Mouse (Mus musculus) stomach, embryonic 16.5 days (tissue): ENCODE data around the gene Irgm1. TPM values are rescaled to one million over a fixed set of nuclear protein-coding genes. Genes with fewer than 3 reads are reported as not detected.
"Not testable (repeated sequence)": the region's sequence is repeated elsewhere in the genome, so short reads cannot be mapped to it uniquely, and the experiment has no call there.

ENCODE experiments used
- ATAC-seq: fragments of 200-750 bp; cut with Nextera tagmentation; 2 replicates; pipeline ENCODE4 v1.8.0; 2017; ENCODE audit warnings: moderate number of reproducible peaks, moderate TSS enrichment; ENCODE audit not compliant: insufficient read depth, low FRiP score
- H3K27ac ChIP-seq: fragments of 300-500 bp; sonication (generic); 2 replicates; pipeline ENCODE4 v1.5.1; 2014; ENCODE audit warnings: low read length
- H3K27me3 ChIP-seq: fragments of 300-500 bp; sonication (generic); 2 replicates; pipeline ENCODE4 v1.6.1; 2014; ENCODE audit warnings: low read length, control low read depth, mixed read lengths; ENCODE audit not compliant: control insufficient read depth, insufficient read depth
- H3K36me3 ChIP-seq: fragments of 300-500 bp; sonication (generic); 2 replicates; pipeline ENCODE4 v1.6.1; 2014; ENCODE audit warnings: low read length; ENCODE audit not compliant: control insufficient read depth, insufficient read depth
- H3K4me1 ChIP-seq: fragments of 300-500 bp; sonication (generic); 2 replicates; pipeline ENCODE4 v1.6.1; 2014; ENCODE audit warnings: low read length, control low read depth, mixed read lengths; ENCODE audit not compliant: control insufficient read depth, insufficient read depth
- H3K4me2 ChIP-seq: fragments of 300-500 bp; sonication (generic); 2 replicates; pipeline ENCODE4 v1.6.1; 2014; ENCODE audit warnings: low read depth, low read length, mixed read lengths
- H3K4me3 ChIP-seq: fragments of 300-500 bp; sonication (generic); replicated peaks from 2 replicates; pipeline ENCODE4 v1.5.1; 2014; ENCODE audit warnings: mild to moderate bottlenecking, low read length
- H3K9ac ChIP-seq: fragments of 300-500 bp; sonication (generic); 2 replicates; pipeline ENCODE4 v1.6.1; 2014; ENCODE audit warnings: low read length
- H3K9me3 ChIP-seq: fragments of 300-500 bp; sonication (generic); replicated peaks from 2 replicates; pipeline ENCODE4 v1.6.1; 2016; ENCODE audit warnings: low read length, control low read depth; ENCODE audit not compliant: control insufficient read depth
- WGBS: fragments of 180-500 bp; shearing (Covaris S2); extraction: QIAGEN DNeasy Blood & Tissue Kit; methylation state at CpG from one replicate; pipeline ENCODE4 v1.1.7; 2014; 5-methylcytosine and 5-hydroxymethylcytosine counted together
- polyA plus RNA-seq: library from polyadenylated mRNA; unstranded; fragments of >200 nt; fragmentation: Nextera tagmentation; extraction: Ambion mirVana; gene quantifications from 2 replicates; pipeline ENCODE4 v1.2.1, GENCODE M21; 2015

The Irgm1 gene
- 13.1 and 13.3 TPM in 2 replicates for polyA plus RNA-seq

GRCm38 (mm10) chr11:48871201-48871772, at the start of gene Irgm1:
Gene Irgm1, minus strand, starts transcription at chr11:48871683.
- Histone ChIP-seq H3K9me3 (no peaks in the 10 kb centered on the region), H3K4me3 (peak within 1 kb of the TSS; percentile 62), H3K36me3 (no peaks in the 10 kb centered on the region), H3K27me3 (no peaks in the 10 kb centered on the region), H3K27ac (peak within 1 kb of the TSS; percentile 90), H3K4me2 (peak within 1 kb of the TSS; percentile 67), H3K9ac (peak within 1 kb of the TSS; percentile 83), H3K4me1 (peaks cover 25% of the 10 kb centered on the region)
- 2% methylated on average over 19 of the region's 19 CpGs for WGBS
- peak; percentile 32 for ATAC-seq

- Histone ChIP-seq H3K27ac (no peak overlapping the region), H3K4me3 (no peak overlapping the region), H3K9me3 (no peaks in the 10 kb centered on the region), H3K9ac (no peak overlapping the region), H3K27me3 (no peaks in the 10 kb centered on the region), H3K4me2 (no peak overlapping the region), H3K4me1 (no peaks in the 10 kb centered on the region), H3K36me3 (no peaks in the 10 kb centered on the region)
- no peak for ATAC-seq
- WGBS: 66% methylated on average over 3 of the region's 3 CpGs
Observed at GRCm38 (mm10) chr11:48918380-48918779, 46.9 kb upstream of the Irgm1 start.

- no peak overlapping the region for H3K9ac ChIP-seq
- H3K27me3 ChIP-seq: no peaks in the 10 kb centered on the region
- no peaks in the 10 kb centered on the region for H3K9me3 ChIP-seq
- ATAC-seq: no peak
- H3K4me2 ChIP-seq: no peak overlapping the region
- WGBS: 90% methylated on average over 1 of the region's 1 CpGs
- H3K4me1 ChIP-seq: no peaks in the 10 kb centered on the region
- no peak overlapping the region for H3K27ac ChIP-seq
- no peaks in the 10 kb centered on the region for H3K36me3 ChIP-seq
- H3K4me3 ChIP-seq: no peak overlapping the region
Observed at GRCm38 (mm10) chr11:48913611-48914010, 42.1 kb upstream of the Irgm1 start.

- Histone ChIP-seq H3K36me3 (no peaks in the 10 kb centered on the region), H3K9me3 (no peaks in the 10 kb centered on the region), H3K4me2 (no peak overlapping the region), H3K9ac (no peak overlapping the region), H3K4me3 (no peak overlapping the region), H3K27me3 (no peaks in the 10 kb centered on the region), H3K4me1 (no peaks in the 10 kb centered on the region), H3K27ac (no peak overlapping the region)
- ATAC-seq: no peak
- 32% methylated on average over 1 of the region's 1 CpGs for WGBS
Observed at GRCm38 (mm10) chr11:48908459-48908858, 37.0 kb upstream of the Irgm1 start.

GRCm38 (mm10) chr11:48902021-48902420, 30.5 kb upstream of the Irgm1 start, which contains the start of gene Gm5431:
Gene Gm5431, minus strand, starts transcription at chr11:48902214.
- Histone ChIP-seq H3K4me3 (no peak within 1 kb of the TSS), H3K4me1 (no peaks in the 10 kb centered on the region), H3K9ac (no peak within 1 kb of the TSS), H3K36me3 (no peaks in the 10 kb centered on the region), H3K27ac (no peak within 1 kb of the TSS), H3K4me2 (no peak within 1 kb of the TSS), H3K9me3 (no peaks in the 10 kb centered on the region), H3K27me3 (no peaks in the 10 kb centered on the region)
- no peak for ATAC-seq
- WGBS: 39% methylated on average over 2 of the region's 2 CpGs

- WGBS: 90% methylated on average over 1 of the region's 1 CpGs
- ATAC-seq, H3K4me3 ChIP-seq: not testable (repeated sequence)
Observed at GRCm38 (mm10) chr11:48901567-48901930, 30.1 kb upstream of the Irgm1 start.

GRCm38 (mm10) chr11:48900654-48901566, 29.4 kb upstream of the Irgm1 start:
- H3K27me3 ChIP-seq, H3K4me1 ChIP-seq, H3K36me3 ChIP-seq, H3K4me3 ChIP-seq, H3K9me3 ChIP-seq, H3K4me2 ChIP-seq, H3K9ac ChIP-seq, H3K27ac ChIP-seq, ATAC-seq: not testable (repeated sequence)
- 73% methylated on average over 6 of the region's 6 CpGs for WGBS

More at GRCm38 (mm10) chr11:48901567-48901930, 30.1 kb upstream of the Irgm1 start:
- H3K9ac ChIP-seq, H3K9me3 ChIP-seq, H3K27ac ChIP-seq, H3K4me1 ChIP-seq, H3K4me2 ChIP-seq, H3K36me3 ChIP-seq, H3K27me3 ChIP-seq: not testable (repeated sequence)

GRCm38 (mm10) chr11:48898812-48899431, 27.4 kb upstream of the Irgm1 start:
- no peak overlapping the region for H3K4me3 ChIP-seq
- no peak overlapping the region for H3K27ac ChIP-seq
- H3K9me3 ChIP-seq: no peaks in the 10 kb centered on the region
- no peak overlapping the region for H3K4me2 ChIP-seq
- H3K36me3 ChIP-seq: no peaks in the 10 kb centered on the region
- 66% methylated on average over 2 of the region's 2 CpGs for WGBS
- no peaks in the 10 kb centered on the region for H3K27me3 ChIP-seq
- no peaks in the 10 kb centered on the region for H3K4me1 ChIP-seq
- ATAC-seq: no peak
- H3K9ac ChIP-seq: no peak overlapping the region

- H3K4me2 ChIP-seq: no peak overlapping the region
- no peak for ATAC-seq
- no peaks in the 10 kb centered on the region for H3K27me3 ChIP-seq
- 0 out of 2 replicates have a peak, but pooled peaks cover 9% of the 10 kb centered on the region for H3K4me1 ChIP-seq
- H3K36me3 ChIP-seq: no peaks in the 10 kb centered on the region
- H3K27ac ChIP-seq: no peak overlapping the region
- WGBS: 100% methylated on average over 1 of the region's 1 CpGs
- H3K9ac ChIP-seq: no peak overlapping the region
- no peaks in the 10 kb centered on the region for H3K9me3 ChIP-seq
- H3K4me3 ChIP-seq: no peak overlapping the region
Observed at GRCm38 (mm10) chr11:48876680-48877079, 5.2 kb upstream of the Irgm1 start.
